Mouse (Mus musculus) CH12.LX (cell line): ENCODE measurements around the gene Csnk2b. TPM values are rescaled to one million over a fixed set of nuclear protein-coding genes. Genes with fewer than 3 reads are reported as not detected.

ENCODE experiments used
- DNase-seq: peaks from one replicate; pipeline ENCODE4 v3.0.0-alpha.2; 2013; ENCODE audit errors: extremely low read depth
- H3K27ac ChIP-seq: 2 replicates; pipeline ENCODE4 v1.5.1; 2012; ENCODE audit warnings: low read depth, mild to moderate bottlenecking, control low read depth, moderate library complexity; ENCODE audit not compliant: insufficient read depth
- H3K27me3 ChIP-seq: replicated peaks from 2 replicates; pipeline ENCODE3; 2012; ENCODE audit warnings: inconsistent platforms
- H3K36me3 ChIP-seq, 2 experiments: replicated peaks in 1 of 2; 2 replicates each; pipeline versions ENCODE3 to v1.6.1; 2012; ENCODE audit warnings: inconsistent platforms in 1 of 2, low read length in 1 of 2, mild to moderate bottlenecking in 1 of 2, mixed read lengths in 1 of 2, moderate library complexity in 1 of 2; ENCODE audit not compliant: control insufficient read depth in 1 of 2, insufficient read depth in 1 of 2
- H3K4me1 ChIP-seq, 2 experiments: 2 replicates each; pipeline ENCODE4 v1.6.1; 2012; ENCODE audit warnings: inconsistent platforms in 1 of 2, moderate library complexity in 1 of 2; ENCODE audit not compliant: insufficient read depth in 2 of 2, control insufficient read depth in 1 of 2
- H3K4me2 ChIP-seq: 2 replicates; pipeline ENCODE4 v1.6.1; 2012; ENCODE audit warnings: low read depth, mild to moderate bottlenecking, control low read depth; ENCODE audit not compliant: poor library complexity, insufficient read depth, severe bottlenecking
- H3K4me3 ChIP-seq, 3 experiments: fragments of 150-350 bp in 1 of 3; sonication (generic) in 1 of 3; replicated peaks in 1 of 3; 2 replicates each; pipeline versions ENCODE3 to v1.5.1; 2011 to 2012; ENCODE audit warnings: low read depth in 2 of 3, low read length in 2 of 3, mild to moderate bottlenecking in 2 of 3, moderate library complexity in 2 of 3, control low read depth in 1 of 3, improper control_type of control experiment in 1 of 3, inconsistent platforms in 1 of 3, mixed read lengths in 1 of 3; ENCODE audit not compliant: poor library complexity in 1 of 3
- H3K79me2 ChIP-seq: replicated peaks from 2 replicates; pipeline ENCODE4 v1.6.1; 2012; ENCODE audit warnings: mild to moderate bottlenecking, moderate library complexity; ENCODE audit not compliant: control insufficient read depth, poor library complexity, insufficient read depth, severe bottlenecking; ENCODE audit errors: extremely low read depth
- H3K9ac ChIP-seq: 2 replicates; pipeline ENCODE4 v1.6.1; 2012; ENCODE audit warnings: low read depth, mild to moderate bottlenecking, control low read depth, moderate library complexity; ENCODE audit not compliant: insufficient read depth
- H3K9me3 ChIP-seq: replicated peaks from 2 replicates; pipeline ENCODE3; 2012; ENCODE audit warnings: low read length, inconsistent platforms, mixed read lengths
- CHD1 ChIP-seq: IDR thresholded peaks from 2 replicates; pipeline ENCODE4 v1.6.1; 2012; ENCODE audit warnings: low read depth, low read length, improper control_type of control experiment, inconsistent platforms
- E2F4 ChIP-seq: IDR thresholded peaks from 2 replicates; pipeline ENCODE4 v1.6.1; 2011; ENCODE audit warnings: low read depth, low read length, improper control_type of control experiment; ENCODE audit not compliant: insufficient replicate concordance
- ETS1 ChIP-seq: conservative IDR thresholded peaks from 2 replicates; pipeline ENCODE4 v1.6.1; 2012; ENCODE audit warnings: low read depth, mild to moderate bottlenecking, inconsistent platforms, low read length, improper control_type of control experiment, moderate library complexity
- HCFC1 ChIP-seq: IDR thresholded peaks from 2 replicates; pipeline ENCODE4 v1.6.1; 2012; ENCODE audit warnings: low read depth, mild to moderate bottlenecking, inconsistent platforms, low read length, improper control_type of control experiment
- JUN ChIP-seq: IDR thresholded peaks from 2 replicates; pipeline ENCODE4 v1.6.1; 2011; ENCODE audit warnings: low read depth, mild to moderate bottlenecking, low read length, improper control_type of control experiment, moderate library complexity; ENCODE audit not compliant: insufficient read depth
- MYC ChIP-seq: IDR thresholded peaks from 2 replicates; pipeline ENCODE4 v1.6.1; 2011; ENCODE audit warnings: low read depth, mild to moderate bottlenecking, improper control_type of control experiment, low read length
- NELFE ChIP-seq: IDR thresholded peaks from 2 replicates; pipeline ENCODE4 v1.6.1; 2011; ENCODE audit warnings: low read depth, low read length, improper control_type of control experiment
- POLR2A ChIP-seq: IDR thresholded peaks from 2 replicates; pipeline ENCODE4 v1.6.1; 2011; ENCODE audit warnings: low read depth, mild to moderate bottlenecking, improper control_type of control experiment, low read length
- POLR2AphosphoS2 ChIP-seq: IDR thresholded peaks from 2 replicates; pipeline ENCODE4 v1.6.1; 2011; ENCODE audit warnings: low read depth, low read length, improper control_type of control experiment
- RAD21 ChIP-seq: IDR thresholded peaks from 2 replicates; pipeline ENCODE4 v1.6.1; 2011; ENCODE audit warnings: low read depth, mild to moderate bottlenecking, low read length, improper control_type of control experiment, moderate library complexity
- UBTF ChIP-seq: IDR thresholded peaks from 2 replicates; pipeline ENCODE4 v1.6.1; 2012; ENCODE audit warnings: low read depth, mild to moderate bottlenecking, inconsistent platforms, low read length, improper control_type of control experiment, moderate library complexity
- USF2 ChIP-seq: conservative IDR thresholded peaks from 2 replicates; pipeline ENCODE4 v1.6.1; 2011; ENCODE audit warnings: low read depth, low read length, improper control_type of control experiment
- ZC3H11A ChIP-seq: IDR thresholded peaks from 2 replicates; pipeline ENCODE4 v1.6.1; 2012; ENCODE audit warnings: low read depth, mild to moderate bottlenecking, inconsistent platforms, low read length, improper control_type of control experiment
- ZMIZ1 ChIP-seq: IDR thresholded peaks from 2 replicates; pipeline ENCODE4 v1.6.1; 2012; ENCODE audit warnings: low read depth, mild to moderate bottlenecking, inconsistent platforms, low read length, improper control_type of control experiment
- dilution Hi-C: fragments of 300-500 bp; cut with MboI; formaldehyde crosslinking; loops from 2 replicates; pipeline ENCODE4 v1.14.3; 2020; ENCODE audit warnings: low sequenced_read_pairs; ENCODE audit not compliant: extremely low pct_unique_long_range_greater_than_20kb, extremely low pct_ligation_motif_present
- in situ Hi-C: fragments of 300-500 bp; cut with MboI; formaldehyde crosslinking; loops from 3 replicates; pipeline ENCODE4 v1.14.3; 2019; ENCODE audit warnings: low sequenced_read_pairs, low pct_ligation_motif_present, low pct_unique_long_range_greater_than_20kb, mixed read lengths
- polyA plus RNA-seq: library from polyadenylated mRNA; unstranded; fragments of >175 nt; gene quantifications from 2 replicates; pipeline ENCODE4 v1.2.1, GENCODE M21; 2012; ENCODE audit warnings: low read depth; ENCODE audit not compliant: insufficient read length
- total RNA-seq, 2 experiments: library from RNA; depleted of rRNA; stranded (reverse); fragments of 300-350 nt in 1 of 2; fragments of >200 nt in 1 of 2; gene quantifications; 2 replicates each; pipeline ENCODE4 v1.2.3; 2012 to 2014

Csnk2b gene
- total and polyA plus RNA-seq, 3 experiments: 89.3 to 348 (median 130) TPM

- Histone ChIP-seq H3K27me3 (no peaks in the 10 kb centered on the region), H3K9me3 (peaks cover 4% of the 10 kb centered on the region), H3K4me1 (no peaks in the 10 kb centered on the region), H3K9ac (no peak overlapping the region), H3K36me3 (peaks cover 86 to 92% of the 10 kb centered on the region in 2 experiments), H3K27ac (no peak overlapping the region), H3K79me2 (no peaks in the 10 kb centered on the region; the same call in 1 of the 2 replicates), H3K4me2 (no peak overlapping the region), H3K4me3 (no peak overlapping the region)
- TF ChIP-seq POLR2AphosphoS2 (peak; percentile 93; the same call in 1 of the 2 replicates), UBTF (no peak), POLR2A (0 out of 2 replicates have a peak, but pooled peaks have one; percentile 42)
- dilution Hi-C loops (no loop called here), in situ Hi-C loops (no loop called here)
- DNase-seq: no peak
These were observed 26.2 kb upstream of the Csnk2b start for GRCm38 (mm10) chr17:35147922-35148639.

- H3K4me2 ChIP-seq: no peak overlapping the region
- dilution Hi-C loops: no loop called here
- H3K4me3 ChIP-seq: no peak overlapping the region
- H3K9me3 ChIP-seq: peaks cover 7% of the 10 kb centered on the region
- no peaks in the 10 kb centered on the region; the same call in 1 of the 2 replicates for H3K79me2 ChIP-seq
- H3K27me3 ChIP-seq: no peaks in the 10 kb centered on the region
- in situ Hi-C loops: no loop called here
- DNase-seq: no peak
- 0 out of 2 replicates have a peak, but pooled peaks have one; percentile 12 for TF ChIP-seq ZMIZ1
- no peak for TF ChIP-seq ZC3H11A
- no peak for TF ChIP-seq HCFC1
- no peak for TF ChIP-seq RAD21
- TF ChIP-seq POLR2A: 0 out of 2 replicates have a peak, but pooled peaks have one; percentile 13
- TF ChIP-seq USF2: no peak
- no peak for TF ChIP-seq E2F4
- TF ChIP-seq CHD1: no peak
- no peak for TF ChIP-seq NELFE
- no peak for TF ChIP-seq MYC
- no peak for TF ChIP-seq ETS1
- no peak for TF ChIP-seq JUN
- no peak overlapping the region for H3K27ac ChIP-seq
- no peaks in the 10 kb centered on the region for H3K4me1 ChIP-seq
- peaks cover 86 to 92% of the 10 kb centered on the region in 2 experiments for H3K36me3 ChIP-seq
- no peak overlapping the region for H3K9ac ChIP-seq
These were observed 25.5 kb upstream of the Csnk2b start for GRCm38 (mm10) chr17:35147348-35147747.
